Mouse (Mus musculus) embryonic fibroblast, embryonic 13.5 days (primary cell): ENCODE data around the gene Crtc1.

Experiments used
- CTCF ChIP-seq: IDR thresholded peaks from 2 replicates; pipeline ENCODE4 v1.5.1; 2011; ENCODE audit warnings: mild to moderate bottlenecking, control low read depth, low read length, moderate library complexity, borderline replicate concordance; ENCODE audit not compliant: insufficient read depth
- POLR2A ChIP-seq: IDR thresholded peaks from 2 replicates; pipeline ENCODE4 v1.6.1; 2011; ENCODE audit warnings: low read depth, mild to moderate bottlenecking, control low read depth, low read length, moderate library complexity

- TF ChIP-seq CTCF (no peak), POLR2A (no peak)
Observed at GRCm38 (mm10) chr8:70389678-70390077, 49.7 kb downstream of the Crtc1 start.
